Mouse (Mus musculus) testis, adult 2 months (tissue): ENCODE measurements at regions not wholly inside any gene's neighbourhood (a gene's known extent, or its start where the extent isn't known, plus 50 kb on each side); places are given as distances from the start of the nearest gene placed in this dataset.

ENCODE experiments used
- CTCF ChIP-seq: fragments of 200-500 bp; IDR thresholded peaks from 2 replicates; pipeline ENCODE4 v1.5.1; 2012; ENCODE audit warnings: low read depth, mild to moderate bottlenecking, inconsistent platforms, low read length, moderate library complexity; ENCODE audit not compliant: control insufficient read depth, insufficient read depth, insufficient replicate concordance
- POLR2A ChIP-seq: fragments of 200-500 bp; IDR thresholded peaks from 2 replicates; pipeline ENCODE4 v1.6.1; 2012; ENCODE audit warnings: low read depth, mild to moderate bottlenecking, inconsistent platforms, low read length, moderate library complexity; ENCODE audit not compliant: control insufficient read depth

- TF ChIP-seq CTCF (no peak), POLR2A (no peak)
These were observed 467.5 kb upstream of the Pou3f3 start for GRCm38 (mm10) chr1:42228098-42228497.
